Mouse (Mus musculus) cerebellum, adult 18-20 months (tissue): ENCODE measurements around the gene Ass1.

Source experiments
- DNase-seq, 2 experiments: peaks; one replicate each; pipeline ENCODE4 v3.0.0; 2021

The Ass1 gene

GRCm38 (mm10) chr2:31490556-31490955 is 20.5 kb downstream of the Ass1 start:
- DNase-seq, result no peak

- no peak for DNase-seq
These were observed 22.3 kb downstream of the Ass1 start for GRCm38 (mm10) chr2:31492308-31492707.

GRCm38 (mm10) chr2:31493243-31493642 is 23.2 kb downstream of the Ass1 start:
- DNase-seq, result no peak

GRCm38 (mm10) chr2:31494315-31494714 is 24.3 kb downstream of the Ass1 start:
- no peak for DNase-seq

DNA sequence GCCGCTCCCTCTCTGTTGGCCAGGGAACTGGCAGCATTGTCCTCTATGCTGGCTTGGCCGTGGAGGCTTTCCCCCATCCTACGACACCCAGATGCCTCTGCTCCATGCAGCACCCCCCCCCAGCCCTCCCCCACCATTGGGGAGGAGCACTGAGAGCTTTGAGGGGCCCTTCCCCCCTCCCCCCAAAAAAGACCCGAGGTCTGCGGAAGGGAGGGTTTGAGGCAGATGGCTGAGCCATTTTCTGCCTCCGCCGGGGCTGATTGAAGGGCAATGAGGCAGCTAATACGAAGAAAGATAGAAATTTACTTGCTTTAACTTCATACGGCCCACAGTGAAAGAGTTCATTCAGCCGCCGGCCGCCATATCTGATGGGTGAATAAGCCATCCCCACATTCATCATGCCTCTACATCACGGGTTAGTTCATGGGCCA is 25.1 kb downstream of the Ass1 start:
- no peak for DNase-seq

DNA sequence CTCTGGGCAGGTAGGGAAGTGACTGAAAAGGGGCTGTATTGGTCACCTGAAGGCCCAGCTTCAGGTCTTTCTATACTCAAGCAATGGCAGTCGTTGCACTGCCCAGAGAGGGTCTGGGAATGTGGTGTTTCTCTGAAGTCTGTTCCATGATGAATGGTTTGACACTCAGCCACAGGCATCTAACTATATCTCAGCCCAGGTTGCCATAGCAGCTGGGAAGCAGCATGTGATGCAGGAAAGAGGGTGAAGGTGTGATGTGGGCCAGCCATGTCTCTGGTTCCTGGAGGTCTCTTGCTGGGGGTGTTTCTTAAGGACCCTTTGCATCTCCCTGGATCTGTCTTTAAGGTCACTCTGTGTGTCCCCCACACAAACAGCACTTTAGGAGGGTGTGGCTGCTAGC is 26.1 kb downstream of the Ass1 start:
- no peak for DNase-seq

DNA sequence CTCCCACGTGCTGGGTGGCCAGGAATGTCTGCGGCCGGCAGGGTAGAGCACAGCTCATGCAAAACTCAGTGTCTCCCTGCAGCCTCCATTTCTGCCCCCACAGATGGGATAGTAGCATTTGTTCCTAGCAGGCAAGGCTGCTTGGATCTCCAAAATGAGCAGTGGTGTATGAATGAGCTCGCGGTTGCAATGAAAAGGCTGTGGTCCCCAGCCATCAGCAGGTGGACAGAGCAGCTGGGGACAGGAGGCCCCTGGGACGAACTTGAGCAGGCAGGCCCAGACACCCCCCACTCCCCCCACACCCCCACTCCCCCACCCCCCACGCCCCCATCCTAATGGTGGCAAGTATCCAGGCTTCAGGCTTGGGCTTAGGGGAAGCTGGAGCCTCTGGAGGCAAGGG is 27.1 kb downstream of the Ass1 start:
- DNase-seq, result no peak

DNA sequence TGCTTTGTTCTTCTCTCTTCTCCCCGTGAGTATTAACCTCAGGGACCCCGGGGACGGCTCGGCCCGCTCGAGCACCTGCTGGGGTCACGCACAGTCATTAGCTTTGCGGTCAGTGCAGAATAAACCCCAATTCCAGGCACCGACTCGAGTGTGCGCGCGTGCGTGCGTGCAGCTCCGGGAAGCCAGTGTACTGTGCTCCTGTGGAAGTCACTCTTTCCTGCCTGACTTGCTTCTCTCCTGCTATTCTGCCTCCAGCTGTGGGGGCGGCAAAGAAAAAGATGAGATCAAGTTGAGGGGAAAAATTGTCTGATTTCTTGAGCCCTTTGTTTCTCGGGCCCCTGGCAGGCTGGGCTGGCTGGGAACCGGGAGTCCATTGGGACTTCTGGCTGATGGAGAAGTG is 27.6 kb downstream of the Ass1 start:
- DNase-seq, result no peak

GRCm38 (mm10) chr2:31499327-31500291 is 29.6 kb downstream of the Ass1 start:
- no peak for DNase-seq

DNA sequence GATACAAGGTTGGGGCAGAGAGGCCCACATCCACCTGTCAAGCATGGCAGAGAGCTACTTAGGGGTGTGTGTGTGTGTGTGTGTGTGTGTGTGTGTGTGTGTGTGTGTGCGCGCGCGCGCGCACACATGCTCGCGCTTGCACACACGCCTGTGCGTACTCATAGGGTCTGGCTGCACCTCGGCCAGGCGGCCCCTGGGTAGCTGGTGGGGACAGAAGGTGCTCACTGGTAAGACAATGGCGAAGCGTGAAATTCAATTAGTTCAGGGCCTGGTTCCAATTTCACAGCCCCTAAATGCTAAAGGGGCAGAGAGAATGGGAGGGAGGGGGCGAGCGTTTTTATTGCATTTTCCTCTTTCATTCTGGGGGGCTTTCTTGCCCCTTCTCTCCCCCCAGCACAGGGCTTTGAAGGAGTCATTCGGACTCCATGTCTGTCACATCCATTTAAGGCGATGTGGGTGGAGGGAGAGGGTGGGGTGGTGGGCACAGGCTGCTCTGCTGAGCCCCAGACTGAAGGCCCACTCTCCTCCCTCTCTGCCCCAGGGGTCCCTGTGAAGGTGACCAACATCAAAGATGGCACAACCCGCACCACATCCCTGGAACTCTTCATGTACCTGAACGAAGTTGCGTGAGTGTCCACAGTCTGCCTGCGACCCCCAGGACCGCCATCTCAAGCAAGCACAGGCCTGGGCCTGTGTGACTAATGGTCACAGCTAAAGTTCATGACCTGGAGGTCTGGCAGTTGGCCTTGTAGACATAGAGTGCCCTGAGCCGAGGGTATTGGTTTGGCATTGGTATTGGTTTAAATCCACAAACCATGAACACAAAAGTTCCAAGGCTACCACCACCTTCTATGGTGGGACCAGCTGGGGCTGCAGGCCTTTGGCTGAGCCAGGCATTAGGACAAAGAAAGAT is 30.5 kb downstream of the Ass1 start:
- DNase-seq, result no peak

DNA sequence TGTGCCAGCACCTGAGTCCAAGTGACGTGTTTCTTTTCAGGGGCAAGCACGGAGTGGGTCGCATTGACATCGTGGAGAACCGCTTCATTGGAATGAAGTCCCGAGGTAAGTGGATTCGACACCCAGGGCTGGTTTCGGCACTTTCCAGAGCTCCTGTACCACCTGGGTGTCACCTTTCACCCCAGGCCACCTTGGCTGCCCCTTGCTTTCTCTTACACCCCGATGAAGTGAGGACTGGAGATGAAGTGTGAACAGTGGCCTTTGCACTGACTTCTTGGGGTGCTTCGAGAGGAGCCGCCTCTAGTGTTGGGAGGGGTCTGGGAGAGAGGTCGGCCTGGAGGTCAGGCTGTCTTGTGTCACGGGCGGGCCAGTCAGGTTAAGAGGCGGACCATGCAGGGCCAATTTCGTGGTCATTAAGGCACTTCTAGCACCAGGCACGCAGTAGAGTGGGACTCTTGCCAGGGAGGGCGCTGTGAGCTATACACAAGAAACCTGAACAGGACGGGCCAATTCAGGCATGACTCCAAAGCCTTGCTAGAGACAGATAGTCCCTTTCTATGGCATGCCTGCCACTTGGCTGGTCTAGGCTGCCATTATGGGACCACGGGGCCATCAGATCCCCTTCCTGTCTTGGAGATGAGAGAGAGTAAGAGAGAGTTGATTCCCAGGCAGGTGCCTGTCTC is 31.6 kb downstream of the Ass1 start:
- peak; percentile 44 to 46 for DNase-seq

GRCm38 (mm10) chr2:31502616-31503522 is 32.9 kb downstream of the Ass1 start:
- DNase-seq, result no peak

DNA sequence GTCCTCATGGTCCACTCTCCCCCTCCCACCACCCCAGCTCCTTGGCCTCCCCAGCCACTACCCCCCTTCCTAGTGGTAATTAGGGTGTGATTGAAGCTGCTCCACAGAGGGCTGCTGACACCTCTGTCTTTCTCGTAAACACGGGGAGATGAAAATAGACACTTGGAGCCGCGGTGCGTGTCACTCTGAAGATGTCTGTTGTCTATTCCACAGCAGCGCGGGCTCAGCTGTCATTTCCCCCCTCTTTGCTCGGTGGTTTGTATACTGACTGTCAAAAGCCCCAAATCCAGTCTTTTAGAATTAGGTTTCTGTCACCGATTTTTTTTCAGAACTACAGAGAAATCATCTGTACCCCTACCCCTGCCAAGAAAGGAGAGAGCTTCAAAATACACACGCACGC is 35.5 kb downstream of the Ass1 start:
- no peak for DNase-seq

DNA sequence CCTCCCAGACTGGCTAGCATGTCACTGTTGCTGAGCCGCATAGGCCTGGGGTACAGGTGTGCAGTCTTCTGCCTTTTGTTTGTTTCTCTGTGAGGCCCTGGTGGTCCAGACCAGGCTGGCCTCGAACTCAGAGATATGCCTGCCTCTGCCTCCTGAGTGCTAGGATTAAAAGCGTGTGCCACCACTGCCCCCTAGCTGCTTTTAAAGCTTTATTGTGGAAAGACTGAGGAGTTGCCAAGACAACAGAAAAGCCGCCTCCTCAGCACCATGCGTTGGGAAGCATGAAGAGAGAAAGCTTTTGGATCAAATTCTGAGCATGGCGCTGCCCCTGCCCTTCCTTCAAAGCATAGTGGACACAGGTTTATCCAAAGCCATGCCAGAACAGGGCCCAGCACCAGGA is 38.8 kb downstream of the Ass1 start:
- DNase-seq, result no peak

GRCm38 (mm10) chr2:31511316-31511715 is 41.3 kb downstream of the Ass1 start:
- DNase-seq, result peak; percentile 36 to 39

DNA sequence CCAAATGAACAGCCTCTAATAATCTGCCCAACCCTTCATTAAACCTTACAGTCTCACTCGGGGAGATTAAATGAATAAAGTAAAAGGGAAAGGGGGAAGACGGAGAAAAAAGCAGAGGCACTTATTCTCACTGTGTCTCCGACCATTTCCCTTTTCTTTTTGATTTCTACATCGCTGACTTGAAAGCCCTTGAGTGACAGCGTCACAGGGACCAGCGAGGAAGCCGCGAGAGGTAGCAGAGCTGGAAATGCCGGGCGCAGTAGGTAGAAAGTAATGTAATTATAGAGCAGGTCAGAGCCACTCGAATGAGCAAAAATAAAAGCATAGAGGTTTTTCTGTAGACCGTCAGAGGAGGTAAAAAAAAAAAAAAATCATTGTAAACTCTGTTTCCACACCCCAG is 46.5 kb downstream of the Ass1 start:
- DNase-seq, result no peak

DNA sequence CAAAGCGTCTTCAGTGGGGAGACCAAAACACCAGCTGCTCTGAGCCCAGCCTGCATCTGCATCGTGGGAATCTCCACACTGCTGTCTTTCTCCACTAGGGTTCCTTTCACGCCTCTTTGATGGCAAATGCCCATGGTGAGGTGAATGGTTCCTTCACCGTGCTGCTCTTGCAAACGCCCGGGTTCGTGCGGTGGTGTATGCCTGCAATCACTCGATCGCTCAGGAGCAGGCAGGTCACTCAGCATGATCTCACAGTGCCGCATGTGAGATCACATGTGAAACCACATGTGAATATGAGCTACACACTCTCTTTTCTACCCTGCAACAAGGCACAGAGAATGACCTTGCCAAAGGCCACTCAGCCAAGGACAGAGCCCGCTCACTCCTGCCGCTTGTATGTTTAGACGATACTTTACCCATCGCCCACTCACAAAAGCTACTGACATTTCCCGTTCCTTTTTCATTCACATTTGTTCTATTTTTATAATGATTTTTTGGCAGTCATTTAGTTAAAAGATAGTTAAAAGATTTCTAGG is 51.9 kb downstream of the Ass1 start:
- DNase-seq, result no peak

- DNase-seq, result no peak
These were observed 54.6 kb downstream of the Ass1 start for GRCm38 (mm10) chr2:31524641-31525040.

DNA sequence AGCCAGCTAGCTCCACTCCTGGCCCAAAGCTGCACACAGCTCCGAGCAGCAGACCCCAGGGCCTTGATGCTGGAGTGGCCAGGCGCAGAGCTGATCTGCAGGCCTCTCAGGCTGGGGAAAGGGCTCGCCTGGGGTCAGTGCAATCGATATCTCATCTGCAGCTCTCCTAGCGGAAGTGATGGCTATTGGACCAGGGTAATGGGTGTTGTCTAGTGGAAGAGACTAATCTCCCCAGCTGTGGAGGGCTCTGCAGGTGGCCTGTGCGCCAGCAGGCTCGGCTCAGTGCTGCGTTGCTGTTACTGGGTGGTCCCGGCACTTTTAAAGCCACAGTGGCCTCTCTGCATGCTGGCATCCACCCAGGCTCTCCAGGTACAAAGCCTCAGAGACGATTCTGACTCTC is 55.8 kb downstream of the Ass1 start:
- DNase-seq, result no peak

DNA sequence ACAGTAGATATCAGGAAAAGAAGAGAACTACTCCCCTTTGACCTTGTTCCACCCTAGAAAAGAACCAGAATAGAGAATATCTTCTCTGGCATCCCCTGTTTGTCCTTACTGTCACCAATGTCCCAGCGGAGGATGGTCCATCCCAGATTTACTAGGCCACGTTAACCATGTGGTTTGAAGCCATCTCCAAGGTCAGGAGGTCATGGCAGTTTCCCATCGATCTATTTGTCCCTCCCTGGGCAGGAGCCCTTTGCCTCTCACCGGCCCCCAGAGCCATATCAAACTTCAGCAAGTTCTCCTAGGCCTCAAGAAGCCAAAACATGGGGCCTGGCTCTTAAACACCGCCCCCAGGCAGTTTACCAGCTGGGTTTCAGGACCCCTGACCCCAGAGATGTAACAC is 60.2 kb downstream of the Ass1 start:
- no peak for DNase-seq

GRCm38 (mm10) chr2:31537054-31537453 is 67.0 kb downstream of the Ass1 start:
- no peak for DNase-seq

GRCm38 (mm10) chr2:31538745-31539144 is 68.7 kb downstream of the Ass1 start:
- DNase-seq, result no peak
